Mouse (Mus musculus): Measurements from ENCODE around the gene Mfsd14a. TPM values are rescaled to one million over a fixed set of nuclear protein-coding genes. Genes with fewer than 3 reads are reported as not detected.

Mfsd14a gene
- polyA plus RNA-seq, 1 experiment from 2014 or later, result 80.8 TPM

DNA sequence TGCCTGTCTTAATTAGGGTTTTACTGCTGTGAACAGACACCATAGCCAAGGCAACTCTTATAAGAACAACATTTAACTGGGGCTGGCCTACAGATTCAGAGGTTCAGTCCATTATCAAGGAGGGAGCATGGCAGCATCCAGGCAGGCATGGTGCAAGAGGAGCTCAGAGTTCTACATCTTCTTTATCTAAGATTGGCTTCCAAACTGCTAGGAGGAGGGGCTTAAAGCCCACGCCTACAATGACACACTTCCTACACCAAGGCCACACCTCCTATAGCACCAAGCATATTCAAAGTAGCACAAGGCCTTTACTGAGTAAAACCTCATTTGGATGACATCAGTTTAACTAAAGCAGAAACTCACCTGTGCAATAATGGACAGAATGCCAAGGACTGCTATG, 22.5 kb downstream of the Mfsd14a start:
- 75% methylated on average over 1 of the region's 1 CpGs for WGBS
- H3K9me3 ChIP-seq (replicated peaks; ENCODE audit: control insufficient read depth, low read length), result no peaks in the 10 kb centered on the region
- H3K4me2 ChIP-seq (ENCODE audit: low read length), result no peak overlapping the region
- no peak overlapping the region for H3K27ac ChIP-seq (ENCODE audit: low read depth, low read length)
- H3K36me3 ChIP-seq (ENCODE audit: control insufficient read depth, insufficient read depth, low read length), result peaks cover 82% of the 10 kb centered on the region
- H3K4me1 ChIP-seq (ENCODE audit: control insufficient read depth, insufficient read depth, low read length), result no peaks in the 10 kb centered on the region
- ATAC-seq (no peak), DNase-seq (ENCODE audit: low spot score) (no peak)
- no peak overlapping the region for H3K9ac ChIP-seq (ENCODE audit: low read length)
- no peak overlapping the region for H3K4me3 ChIP-seq (ENCODE audit: low read depth, low read length)
- no peaks in the 10 kb centered on the region for H3K27me3 ChIP-seq (replicated peaks; ENCODE audit: control insufficient read depth, insufficient read depth, low read length)

DNA sequence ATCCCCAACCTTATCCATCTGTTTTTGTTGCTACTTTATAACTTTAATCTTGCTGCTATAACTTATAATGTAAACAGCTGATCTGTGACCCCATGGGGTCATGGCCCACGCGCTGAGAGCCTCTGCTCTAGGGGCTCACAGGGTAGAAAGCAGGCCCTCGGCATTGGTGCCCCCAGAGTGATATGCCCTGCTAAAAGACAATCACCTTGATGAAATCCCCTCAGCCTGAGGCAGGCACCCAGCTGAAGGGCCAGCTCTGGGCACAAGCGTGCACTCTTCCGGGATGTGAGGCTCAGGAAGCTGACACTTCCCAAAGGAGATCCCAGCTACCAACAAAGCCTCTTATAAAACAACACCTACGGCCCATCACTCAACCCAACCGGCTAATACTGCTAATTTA, 23.9 kb downstream of the Mfsd14a start:
- DNase-seq (ENCODE audit: low spot score), result no peak
- no peaks in the 10 kb centered on the region for H3K9me3 ChIP-seq (replicated peaks; ENCODE audit: control insufficient read depth, low read length)
- no peak overlapping the region for H3K4me2 ChIP-seq (ENCODE audit: low read length)
- no peaks in the 10 kb centered on the region for H3K4me1 ChIP-seq (ENCODE audit: control insufficient read depth, insufficient read depth, low read length)
- H3K27ac ChIP-seq (ENCODE audit: low read depth, low read length), result no peak overlapping the region
- WGBS, result 93% methylated on average over 7 of the region's 7 CpGs
- H3K4me3 ChIP-seq (ENCODE audit: low read depth, low read length), result no peak overlapping the region
- peaks cover 85% of the 10 kb centered on the region for H3K36me3 ChIP-seq (ENCODE audit: control insufficient read depth, insufficient read depth, low read length)
- H3K9ac ChIP-seq (ENCODE audit: low read length), result no peak overlapping the region
- no peak for ATAC-seq
- no peaks in the 10 kb centered on the region for H3K27me3 ChIP-seq (replicated peaks; ENCODE audit: control insufficient read depth, insufficient read depth, low read length)

DNA sequence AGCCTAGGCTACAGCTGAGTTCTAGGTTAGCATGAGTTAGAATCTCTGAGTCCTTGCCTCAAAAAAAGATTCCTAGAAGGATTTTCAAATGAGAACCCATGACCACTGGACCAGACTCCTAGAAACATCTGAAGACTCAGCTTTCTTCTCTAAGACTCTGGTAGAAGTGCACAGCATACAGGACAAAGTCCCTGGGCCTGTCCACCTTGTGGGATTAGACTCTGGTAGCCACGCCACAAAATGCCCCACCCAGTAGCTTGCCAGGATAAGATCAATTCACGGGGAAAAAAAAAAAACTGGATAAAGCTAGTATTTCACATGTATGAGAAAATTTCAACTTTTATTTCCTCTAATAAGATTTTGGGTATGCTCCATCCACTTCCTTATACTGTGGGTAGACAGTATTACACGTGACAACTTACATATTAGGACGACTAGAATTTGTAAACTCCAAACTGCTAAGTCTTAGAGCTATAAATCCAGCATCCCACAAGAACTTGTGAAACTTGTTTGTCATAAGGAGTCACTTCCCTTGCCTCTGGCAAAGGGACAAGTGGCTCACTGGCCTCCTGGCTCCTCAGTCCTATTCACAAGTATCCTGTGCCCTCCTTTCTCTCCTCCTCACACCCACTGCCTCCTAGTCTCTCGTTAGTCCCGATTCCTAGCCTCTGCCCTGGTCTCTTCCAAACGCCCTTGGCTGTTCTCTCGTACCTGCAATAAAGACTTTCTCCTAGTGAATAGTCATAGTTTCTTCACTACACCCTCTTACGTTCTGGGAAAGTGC, 24.6 kb downstream of the Mfsd14a start:
- ATAC-seq (no peak), DNase-seq (ENCODE audit: low spot score) (no peak)
- 89% methylated on average over 9 of the region's 9 CpGs for WGBS
- Histone ChIP-seq H3K9ac (ENCODE audit: low read length) (no peak overlapping the region), H3K36me3 (ENCODE audit: control insufficient read depth, insufficient read depth, low read length) (peaks cover 85% of the 10 kb centered on the region), H3K27me3 (replicated peaks; ENCODE audit: control insufficient read depth, insufficient read depth, low read length) (no peaks in the 10 kb centered on the region), H3K4me3 (ENCODE audit: low read depth, low read length) (no peak overlapping the region), H3K4me2 (ENCODE audit: low read length) (no peak overlapping the region), H3K4me1 (ENCODE audit: control insufficient read depth, insufficient read depth, low read length) (no peaks in the 10 kb centered on the region), H3K9me3 (replicated peaks; ENCODE audit: control insufficient read depth, low read length) (no peaks in the 10 kb centered on the region), H3K27ac (ENCODE audit: low read depth, low read length) (no peak overlapping the region)

DNA sequence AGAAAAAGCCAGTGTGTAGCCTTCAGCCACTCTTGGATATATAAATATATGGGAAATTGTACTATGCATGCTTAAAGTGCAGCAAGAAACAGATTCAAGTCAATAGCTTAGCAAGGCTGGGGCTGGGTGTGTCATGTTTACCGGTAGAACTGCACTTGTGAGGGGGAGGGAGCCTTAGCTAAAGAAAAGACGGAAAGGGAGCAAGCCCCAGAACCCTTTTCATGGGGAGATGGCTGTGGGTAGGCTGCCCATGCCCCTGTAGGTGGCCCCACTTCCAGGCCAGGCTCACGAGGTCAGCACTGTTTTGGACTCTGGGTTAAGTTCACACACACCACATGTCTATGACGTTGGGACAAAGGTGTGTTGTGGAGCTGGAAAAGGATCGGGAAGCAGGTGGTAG, 26.7 kb downstream of the Mfsd14a start:
- 68% methylated on average over 5 of the region's 5 CpGs for WGBS
- Histone ChIP-seq H3K9ac (ENCODE audit: low read length) (no peak overlapping the region), H3K9me3 (replicated peaks; ENCODE audit: control insufficient read depth, low read length) (no peaks in the 10 kb centered on the region), H3K27me3 (replicated peaks; ENCODE audit: control insufficient read depth, insufficient read depth, low read length) (no peaks in the 10 kb centered on the region), H3K27ac (ENCODE audit: low read depth, low read length) (no peak overlapping the region), H3K4me1 (ENCODE audit: control insufficient read depth, insufficient read depth, low read length) (no peaks in the 10 kb centered on the region), H3K36me3 (ENCODE audit: control insufficient read depth, insufficient read depth, low read length) (peaks cover 80% of the 10 kb centered on the region), H3K4me2 (ENCODE audit: low read length) (no peak overlapping the region), H3K4me3 (ENCODE audit: low read depth, low read length) (no peak overlapping the region)
- no peak for DNase-seq (ENCODE audit: low spot score)
- ATAC-seq, result no peak

- no peak overlapping the region for H3K4me3 ChIP-seq (ENCODE audit: low read depth, low read length)
- no peak overlapping the region for H3K27ac ChIP-seq (ENCODE audit: low read depth, low read length)
- H3K36me3 ChIP-seq (ENCODE audit: control insufficient read depth, insufficient read depth, low read length), result peaks cover 78% of the 10 kb centered on the region
- WGBS, result 95% methylated on average over 8 of the region's 8 CpGs
- no peaks in the 10 kb centered on the region for H3K9me3 ChIP-seq (replicated peaks; ENCODE audit: control insufficient read depth, low read length)
- no peak overlapping the region for H3K4me2 ChIP-seq (ENCODE audit: low read length)
- no peaks in the 10 kb centered on the region for H3K4me1 ChIP-seq (ENCODE audit: control insufficient read depth, insufficient read depth, low read length)
- ATAC-seq (no peak), DNase-seq (ENCODE audit: low spot score) (no peak)
- no peak overlapping the region for H3K9ac ChIP-seq (ENCODE audit: low read length)
- no peaks in the 10 kb centered on the region for H3K27me3 ChIP-seq (replicated peaks; ENCODE audit: control insufficient read depth, insufficient read depth, low read length)
Measured at GRCm38 (mm10) chr3:116634853-116635252, 27.6 kb downstream of the Mfsd14a start.

GRCm38 (mm10) chr3:116634091-116634490, 28.4 kb downstream of the Mfsd14a start:
- DNase-seq (ENCODE audit: low spot score) (no peak), ATAC-seq (no peak)
- H3K27me3 ChIP-seq (replicated peaks; ENCODE audit: control insufficient read depth, insufficient read depth, low read length), result no peaks in the 10 kb centered on the region
- H3K9ac ChIP-seq (ENCODE audit: low read length), result no peak overlapping the region
- H3K27ac ChIP-seq (ENCODE audit: low read depth, low read length), result no peak overlapping the region
- H3K4me2 ChIP-seq (ENCODE audit: low read length), result no peak overlapping the region
- no peaks in the 10 kb centered on the region for H3K4me1 ChIP-seq (ENCODE audit: control insufficient read depth, insufficient read depth, low read length)
- WGBS, result 90% methylated on average over 3 of the region's 3 CpGs
- H3K9me3 ChIP-seq (replicated peaks; ENCODE audit: control insufficient read depth, low read length), result no peaks in the 10 kb centered on the region
- no peak overlapping the region for H3K4me3 ChIP-seq (ENCODE audit: low read depth, low read length)
- H3K36me3 ChIP-seq (ENCODE audit: control insufficient read depth, insufficient read depth, low read length), result peaks cover 71% of the 10 kb centered on the region

- Histone ChIP-seq H3K27me3 (replicated peaks; ENCODE audit: control insufficient read depth, insufficient read depth, low read length) (no peaks in the 10 kb centered on the region), H3K9ac (ENCODE audit: low read length) (no peak overlapping the region), H3K27ac (ENCODE audit: low read depth, low read length) (no peak overlapping the region), H3K9me3 (replicated peaks; ENCODE audit: control insufficient read depth, low read length) (no peaks in the 10 kb centered on the region), H3K36me3 (ENCODE audit: control insufficient read depth, insufficient read depth, low read length) (peaks cover 64% of the 10 kb centered on the region), H3K4me1 (ENCODE audit: control insufficient read depth, insufficient read depth, low read length) (no peaks in the 10 kb centered on the region), H3K4me3 (ENCODE audit: low read depth, low read length) (no peak overlapping the region), H3K4me2 (ENCODE audit: low read length) (no peak overlapping the region)
- DNase-seq (ENCODE audit: low spot score) (no peak), ATAC-seq (no peak)
- WGBS, result 92% methylated on average over 3 of the region's 3 CpGs
Measured at GRCm38 (mm10) chr3:116632971-116633370, 29.5 kb downstream of the Mfsd14a start.

GRCm38 (mm10) chr3:116631459-116631858, 31.0 kb downstream of the Mfsd14a start:
- DNase-seq (ENCODE audit: low spot score), result no peak
- Histone ChIP-seq H3K4me2 (ENCODE audit: low read length) (no peak overlapping the region), H3K4me1 (ENCODE audit: control insufficient read depth, insufficient read depth, low read length) (no peaks in the 10 kb centered on the region), H3K4me3 (ENCODE audit: low read depth, low read length) (no peak overlapping the region), H3K36me3 (ENCODE audit: control insufficient read depth, insufficient read depth, low read length) (peaks cover 55% of the 10 kb centered on the region), H3K27ac (ENCODE audit: low read depth, low read length) (no peak overlapping the region), H3K27me3 (replicated peaks; ENCODE audit: control insufficient read depth, insufficient read depth, low read length) (no peaks in the 10 kb centered on the region), H3K9me3 (replicated peaks; ENCODE audit: control insufficient read depth, low read length) (no peaks in the 10 kb centered on the region), H3K9ac (ENCODE audit: low read length) (no peak overlapping the region)
- 57% methylated on average over 1 of the region's 1 CpGs for WGBS
- peak; percentile 55; the same call in 1 of the 2 replicates for ATAC-seq

GRCm38 (mm10) chr3:116622641-116623040, 39.8 kb downstream of the Mfsd14a start:
- 92% methylated on average over 7 of the region's 7 CpGs for WGBS
- no peaks in the 10 kb centered on the region for H3K4me1 ChIP-seq (ENCODE audit: control insufficient read depth, insufficient read depth, low read length)

More at GRCm38 (mm10) chr3:116622641-116623040, 39.8 kb downstream of the Mfsd14a start:
- H3K4me2 ChIP-seq (ENCODE audit: low read length), result no peak overlapping the region
- no peaks in the 10 kb centered on the region for H3K9me3 ChIP-seq (replicated peaks; ENCODE audit: control insufficient read depth, low read length)
- H3K9ac ChIP-seq (ENCODE audit: low read length), result no peak overlapping the region
- H3K27me3 ChIP-seq (replicated peaks; ENCODE audit: control insufficient read depth, insufficient read depth, low read length), result no peaks in the 10 kb centered on the region
- DNase-seq (ENCODE audit: low spot score), result no peak
- ATAC-seq, result no peak
- H3K36me3 ChIP-seq (ENCODE audit: control insufficient read depth, insufficient read depth, low read length), result peaks cover 40% of the 10 kb centered on the region
- H3K27ac ChIP-seq (ENCODE audit: low read depth, low read length), result no peak overlapping the region
- no peak overlapping the region for H3K4me3 ChIP-seq (ENCODE audit: low read depth, low read length)

Data from forebrain, embryonic 14.5 days (tissue).